Mouse (Mus musculus): Measurements from ENCODE around the gene Runx1.

Gene Runx1

GRCm38 (mm10) chr16:92826683-92827082 lies 734 bp upstream of the Runx1 start:
- no peak for DNase-seq (ENCODE audit: extremely low spot score, low spot score)

- DNase-seq (ENCODE audit: extremely low spot score, low spot score) = no peak
These were observed 625 bp downstream of the Runx1 start for GRCm38 (mm10) chr16:92825204-92825843.

- DNase-seq (ENCODE audit: extremely low spot score, low spot score) = no peak
These were observed 1.2 kb downstream of the Runx1 start for GRCm38 (mm10) chr16:92824723-92825203.

- DNase-seq (ENCODE audit: extremely low spot score, low spot score) = no peak
These were observed 1.8 kb downstream of the Runx1 start for GRCm38 (mm10) chr16:92824003-92824722.

- no peak for DNase-seq (ENCODE audit: extremely low spot score, low spot score)
These were observed 2.5 kb downstream of the Runx1 start for GRCm38 (mm10) chr16:92823381-92823862.

GRCm38 (mm10) chr16:92822676-92823075 lies 3.3 kb downstream of the Runx1 start:
- no peak for DNase-seq (ENCODE audit: extremely low spot score, low spot score)

GRCm38 (mm10) chr16:92821938-92822629 lies 3.9 kb downstream of the Runx1 start:
- no peak for DNase-seq (ENCODE audit: extremely low spot score, low spot score)

- DNase-seq (ENCODE audit: extremely low spot score, low spot score) = no peak
These were observed 4.4 kb downstream of the Runx1 start for GRCm38 (mm10) chr16:92821596-92821937.

GRCm38 (mm10) chr16:92820451-92820850 lies 5.5 kb downstream of the Runx1 start:
- DNase-seq (ENCODE audit: extremely low spot score, low spot score) = no peak

- no peak for DNase-seq (ENCODE audit: extremely low spot score, low spot score)
These were observed 7.3 kb downstream of the Runx1 start for GRCm38 (mm10) chr16:92818480-92819269.

GRCm38 (mm10) chr16:92816092-92816491 lies 9.9 kb downstream of the Runx1 start:
- no peak for DNase-seq (ENCODE audit: extremely low spot score, low spot score)

- no peak for DNase-seq (ENCODE audit: extremely low spot score, low spot score)
These were observed 10.8 kb downstream of the Runx1 start for GRCm38 (mm10) chr16:92815195-92815527.

GRCm38 (mm10) chr16:92814366-92815194 lies 11.4 kb downstream of the Runx1 start:
- DNase-seq (ENCODE audit: extremely low spot score, low spot score) = no peak

- no peak for DNase-seq (ENCODE audit: extremely low spot score, low spot score)
These were observed 13.5 kb downstream of the Runx1 start for GRCm38 (mm10) chr16:92812405-92812804.

- DNase-seq (ENCODE audit: extremely low spot score, low spot score) = no peak
These were observed 15.2 kb downstream of the Runx1 start for GRCm38 (mm10) chr16:92810568-92811240.

- no peak for DNase-seq (ENCODE audit: extremely low spot score, low spot score)
These were observed 18.2 kb downstream of the Runx1 start for GRCm38 (mm10) chr16:92807772-92808171.

GRCm38 (mm10) chr16:92803076-92803580 lies 22.8 kb downstream of the Runx1 start:
- no peak for DNase-seq (ENCODE audit: extremely low spot score, low spot score)

- no peak for DNase-seq (ENCODE audit: extremely low spot score, low spot score)
These were observed 24.4 kb downstream of the Runx1 start for GRCm38 (mm10) chr16:92801567-92801966.

GRCm38 (mm10) chr16:92800845-92801244 lies 25.1 kb downstream of the Runx1 start:
- no peak for DNase-seq (ENCODE audit: extremely low spot score, low spot score)

GRCm38 (mm10) chr16:92799940-92800339 lies 26.0 kb downstream of the Runx1 start:
- DNase-seq (ENCODE audit: extremely low spot score, low spot score) = no peak
